Mouse (Mus musculus): ENCODE measurements around the gene Ifnz.
"Not testable (repeated sequence)": the region's sequence is repeated elsewhere in the genome, so short reads cannot be mapped to it uniquely, and the experiment has no call there.

- not testable (repeated sequence) for TF ChIP-seq MYOD1 (IDR thresholded peaks at IDR 0.05; ENCODE audit: control insufficient read depth in 1 of 3, insufficient read length in 2 of 3, low read depth in 2 of 3); POLR2AphosphoS2 (IDR thresholded peaks at IDR 0.05; ENCODE audit: insufficient read length, low read depth); POLR2A (IDR thresholded peaks at IDR 0.05; ENCODE audit: insufficient read length, low read depth); TCF12 (IDR thresholded peaks at IDR 0.05; ENCODE audit: insufficient read depth, poor library complexity, severe bottlenecking); E2F4 (IDR thresholded peaks at IDR 0.05; ENCODE audit: insufficient read depth); REST (IDR thresholded peaks at IDR 0.05; ENCODE audit: insufficient read depth, insufficient read length)
Observed at GRCm38 (mm10) chr4:88805231-88805630, 23.3 kb downstream of the Ifnz start, which contains the start of gene Gm13288.

Data from myocyte (in vitro differentiated cells).